Mouse (Mus musculus): Measurements from ENCODE around the gene Clec4f. TPM values are rescaled to one million over a fixed set of nuclear protein-coding genes. Genes with fewer than 3 reads are reported as not detected.

Clec4f gene
- polyA plus RNA-seq, 1 experiment from 2014 or later, result 20.6 TPM

GRCm38 (mm10) chr6:83696684-83697083 is 40.7 kb upstream of the Clec4f start:
- Histone ChIP-seq H3K27me3 (ENCODE audit: control insufficient read depth, insufficient read depth, low read depth, low read length) (peaks cover 90% of the 10 kb centered on the region), H3K4me3 (ENCODE audit: low read depth, low read length) (no peak overlapping the region), H3K27ac (ENCODE audit: low read length) (no peak overlapping the region), H3K36me3 (ENCODE audit: control insufficient read depth, insufficient read depth) (no peaks in the 10 kb centered on the region), H3K9ac (ENCODE audit: low read depth, low read length) (no peak overlapping the region), H3K4me1 (ENCODE audit: control insufficient read depth, low read depth, low read length) (no peaks in the 10 kb centered on the region), H3K4me2 (ENCODE audit: low read depth, low read length) (no peak overlapping the region), H3K9me3 (replicated peaks; ENCODE audit: control insufficient read depth, low read length) (no peaks in the 10 kb centered on the region)
- 0% methylated on average over 7 of the region's 7 CpGs for WGBS (ENCODE audit: insufficient replicate concordance)
- ATAC-seq (ENCODE audit: low read depth), result no peak

DNA sequence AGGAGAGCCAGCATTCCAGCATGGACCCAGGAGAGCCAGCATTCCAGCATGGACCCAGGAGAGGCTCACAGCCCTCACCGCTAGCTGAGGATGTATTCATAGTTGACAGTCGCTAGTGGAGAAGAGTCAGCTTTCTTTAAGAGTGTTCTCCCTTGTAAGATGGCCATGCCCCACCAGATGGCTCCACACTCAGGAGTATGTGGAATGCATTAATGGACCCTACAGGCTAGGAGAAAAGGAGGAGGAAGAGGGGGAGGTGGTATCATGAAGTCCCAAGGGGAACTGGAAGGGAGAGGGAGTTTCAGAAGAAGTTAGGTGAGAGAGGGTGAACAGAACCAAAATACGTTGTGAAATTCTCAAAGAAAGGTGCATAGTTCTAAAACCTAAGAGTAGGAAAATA is 39.7 kb upstream of the Clec4f start:
- no peaks in the 10 kb centered on the region for H3K9me3 ChIP-seq (replicated peaks; ENCODE audit: control insufficient read depth, low read length)
- ATAC-seq (ENCODE audit: low read depth), result no peak
- H3K36me3 ChIP-seq (ENCODE audit: control insufficient read depth, insufficient read depth), result no peaks in the 10 kb centered on the region
- no peak overlapping the region for H3K4me3 ChIP-seq (ENCODE audit: low read depth, low read length)
- no peak overlapping the region for H3K4me2 ChIP-seq (ENCODE audit: low read depth, low read length)
- H3K9ac ChIP-seq (ENCODE audit: low read depth, low read length), result no peak overlapping the region
- H3K27ac ChIP-seq (ENCODE audit: low read length), result no peak overlapping the region
- 6% methylated on average over 3 of the region's 3 CpGs for WGBS (ENCODE audit: insufficient replicate concordance)
- H3K4me1 ChIP-seq (ENCODE audit: control insufficient read depth, low read depth, low read length), result no peaks in the 10 kb centered on the region
- H3K27me3 ChIP-seq (ENCODE audit: control insufficient read depth, insufficient read depth, low read depth, low read length), result peaks cover 87% of the 10 kb centered on the region

GRCm38 (mm10) chr6:83693835-83694234 is 37.8 kb upstream of the Clec4f start:
- Histone ChIP-seq H3K27me3 (ENCODE audit: control insufficient read depth, insufficient read depth, low read depth, low read length) (peaks cover 72% of the 10 kb centered on the region), H3K4me1 (ENCODE audit: control insufficient read depth, low read depth, low read length) (no peaks in the 10 kb centered on the region), H3K4me3 (ENCODE audit: low read depth, low read length) (no peak overlapping the region), H3K27ac (ENCODE audit: low read length) (no peak overlapping the region), H3K4me2 (ENCODE audit: low read depth, low read length) (no peak overlapping the region), H3K9ac (ENCODE audit: low read depth, low read length) (no peak overlapping the region), H3K9me3 (replicated peaks; ENCODE audit: control insufficient read depth, low read length) (no peaks in the 10 kb centered on the region), H3K36me3 (ENCODE audit: control insufficient read depth, insufficient read depth) (no peaks in the 10 kb centered on the region)
- no peak for ATAC-seq (ENCODE audit: low read depth)
- 0% methylated on average over 9 of the region's 9 CpGs for WGBS (ENCODE audit: insufficient replicate concordance)

- no peaks in the 10 kb centered on the region for H3K9me3 ChIP-seq (replicated peaks; ENCODE audit: control insufficient read depth, low read length)
- H3K4me1 ChIP-seq (ENCODE audit: control insufficient read depth, low read depth, low read length), result no peaks in the 10 kb centered on the region
- H3K4me2 ChIP-seq (ENCODE audit: low read depth, low read length), result no peak overlapping the region
- peaks cover 63% of the 10 kb centered on the region for H3K27me3 ChIP-seq (ENCODE audit: control insufficient read depth, insufficient read depth, low read depth, low read length)
- no peak overlapping the region for H3K27ac ChIP-seq (ENCODE audit: low read length)
- no peak overlapping the region for H3K4me3 ChIP-seq (ENCODE audit: low read depth, low read length)
- ATAC-seq (ENCODE audit: low read depth), result no peak
- WGBS (ENCODE audit: insufficient replicate concordance), result 2% methylated on average over 12 of the region's 12 CpGs
- no peak overlapping the region for H3K9ac ChIP-seq (ENCODE audit: low read depth, low read length)
- H3K36me3 ChIP-seq (ENCODE audit: control insufficient read depth, insufficient read depth), result no peaks in the 10 kb centered on the region
These were observed 37.0 kb upstream of the Clec4f start for GRCm38 (mm10) chr6:83692962-83693361.

DNA sequence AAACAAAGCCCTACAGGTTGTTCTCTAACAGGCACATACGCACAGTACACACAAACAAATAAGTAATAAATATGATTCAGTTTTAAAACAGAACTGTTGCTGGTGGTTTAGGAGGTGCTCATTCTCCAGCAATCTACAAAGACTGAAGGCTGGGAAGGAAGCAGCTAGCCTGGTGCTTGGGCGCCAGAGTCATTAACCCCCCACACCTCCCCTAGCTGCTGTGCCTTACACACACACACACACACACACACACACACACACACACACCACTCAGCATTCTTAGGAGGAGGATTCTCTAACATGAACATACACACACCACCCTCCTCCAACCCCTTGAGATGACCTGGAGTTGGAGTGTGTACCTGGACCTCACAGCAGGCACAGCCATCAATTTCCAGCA is 34.9 kb upstream of the Clec4f start:
- peaks cover 44% of the 10 kb centered on the region for H3K27me3 ChIP-seq (ENCODE audit: control insufficient read depth, insufficient read depth, low read depth, low read length)
- no peak overlapping the region for H3K9ac ChIP-seq (ENCODE audit: low read depth, low read length)
- 35% methylated on average over 2 of the region's 2 CpGs for WGBS (ENCODE audit: insufficient replicate concordance)
- H3K4me1 ChIP-seq (ENCODE audit: control insufficient read depth, low read depth, low read length), result no peaks in the 10 kb centered on the region
- ATAC-seq (ENCODE audit: low read depth), result no peak
- no peak overlapping the region for H3K4me3 ChIP-seq (ENCODE audit: low read depth, low read length)
- H3K9me3 ChIP-seq (replicated peaks; ENCODE audit: control insufficient read depth, low read length), result no peaks in the 10 kb centered on the region
- H3K36me3 ChIP-seq (ENCODE audit: control insufficient read depth, insufficient read depth), result no peaks in the 10 kb centered on the region
- no peak overlapping the region for H3K27ac ChIP-seq (ENCODE audit: low read length)
- no peak overlapping the region for H3K4me2 ChIP-seq (ENCODE audit: low read depth, low read length)

GRCm38 (mm10) chr6:83690277-83690676 is 34.3 kb upstream of the Clec4f start:
- Histone ChIP-seq H3K4me1 (ENCODE audit: control insufficient read depth, low read depth, low read length) (no peaks in the 10 kb centered on the region), H3K27me3 (ENCODE audit: control insufficient read depth, insufficient read depth, low read depth, low read length) (peaks cover 39% of the 10 kb centered on the region), H3K27ac (ENCODE audit: low read length) (no peak overlapping the region), H3K36me3 (ENCODE audit: control insufficient read depth, insufficient read depth) (no peaks in the 10 kb centered on the region), H3K9me3 (replicated peaks; ENCODE audit: control insufficient read depth, low read length) (no peaks in the 10 kb centered on the region), H3K4me3 (ENCODE audit: low read depth, low read length) (no peak overlapping the region), H3K9ac (ENCODE audit: low read depth, low read length) (no peak overlapping the region), H3K4me2 (ENCODE audit: low read depth, low read length) (no peak overlapping the region)
- no peak for ATAC-seq (ENCODE audit: low read depth)
- WGBS (ENCODE audit: insufficient replicate concordance), result 18% methylated on average over 4 of the region's 5 CpGs

- no peak overlapping the region for H3K4me3 ChIP-seq (ENCODE audit: low read depth, low read length)
- no peaks in the 10 kb centered on the region for H3K4me1 ChIP-seq (ENCODE audit: control insufficient read depth, low read depth, low read length)
- ATAC-seq (ENCODE audit: low read depth), result no peak
- no peaks in the 10 kb centered on the region for H3K36me3 ChIP-seq (ENCODE audit: control insufficient read depth, insufficient read depth)
- WGBS (ENCODE audit: insufficient replicate concordance), result 30% methylated on average over 4 of the region's 4 CpGs
- H3K27ac ChIP-seq (ENCODE audit: low read length), result no peak overlapping the region
- no peak overlapping the region for H3K4me2 ChIP-seq (ENCODE audit: low read depth, low read length)
- H3K9me3 ChIP-seq (replicated peaks; ENCODE audit: control insufficient read depth, low read length), result no peaks in the 10 kb centered on the region
- no peak overlapping the region for H3K9ac ChIP-seq (ENCODE audit: low read depth, low read length)
- peaks cover 30% of the 10 kb centered on the region for H3K27me3 ChIP-seq (ENCODE audit: control insufficient read depth, insufficient read depth, low read depth, low read length)
These were observed 33.4 kb upstream of the Clec4f start for GRCm38 (mm10) chr6:83689374-83689773.

DNA sequence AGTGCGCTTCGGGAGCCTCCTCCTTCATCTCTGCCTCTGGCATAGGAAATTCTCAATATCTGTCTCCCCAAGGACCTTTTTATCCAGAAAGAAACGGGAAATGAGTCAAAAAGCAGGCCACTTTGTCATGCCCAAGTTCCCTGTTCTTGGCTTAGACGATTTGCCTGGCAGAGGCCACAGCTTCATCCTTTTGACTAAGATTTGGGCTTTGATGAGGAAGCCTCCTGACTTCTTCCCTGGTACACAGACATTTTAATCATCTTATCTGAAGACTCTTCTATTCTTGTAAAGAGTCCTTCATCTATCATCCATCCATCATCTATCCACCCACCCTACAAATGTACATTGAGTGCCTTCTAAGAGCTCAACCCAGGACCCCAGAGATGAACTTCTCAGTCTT is 21.8 kb upstream of the Clec4f start, which contains the start of gene Cd207:
TSS of gene Cd207 (minus strand) at position 101 of the 400 bp plus-strand sequence.
- no peaks in the 10 kb centered on the region for H3K4me1 ChIP-seq (ENCODE audit: control insufficient read depth, low read depth, low read length)
- no peak for ATAC-seq (ENCODE audit: low read depth)
- no peaks in the 10 kb centered on the region for H3K36me3 ChIP-seq (ENCODE audit: control insufficient read depth, insufficient read depth)
- H3K9ac ChIP-seq (ENCODE audit: low read depth, low read length), result no peak within 1 kb of the TSS
- no peak within 1 kb of the TSS for H3K4me3 ChIP-seq (ENCODE audit: low read depth, low read length)
- no peak within 1 kb of the TSS for H3K4me2 ChIP-seq (ENCODE audit: low read depth, low read length)
- H3K9me3 ChIP-seq (replicated peaks; ENCODE audit: control insufficient read depth, low read length), result no peaks in the 10 kb centered on the region
- H3K27me3 ChIP-seq (ENCODE audit: control insufficient read depth, insufficient read depth, low read depth, low read length), result peaks cover 2% of the 10 kb centered on the region
- no peak within 1 kb of the TSS for H3K27ac ChIP-seq (ENCODE audit: low read length)
- 47% methylated on average over 4 of the region's 4 CpGs for WGBS (ENCODE audit: insufficient replicate concordance)

DNA sequence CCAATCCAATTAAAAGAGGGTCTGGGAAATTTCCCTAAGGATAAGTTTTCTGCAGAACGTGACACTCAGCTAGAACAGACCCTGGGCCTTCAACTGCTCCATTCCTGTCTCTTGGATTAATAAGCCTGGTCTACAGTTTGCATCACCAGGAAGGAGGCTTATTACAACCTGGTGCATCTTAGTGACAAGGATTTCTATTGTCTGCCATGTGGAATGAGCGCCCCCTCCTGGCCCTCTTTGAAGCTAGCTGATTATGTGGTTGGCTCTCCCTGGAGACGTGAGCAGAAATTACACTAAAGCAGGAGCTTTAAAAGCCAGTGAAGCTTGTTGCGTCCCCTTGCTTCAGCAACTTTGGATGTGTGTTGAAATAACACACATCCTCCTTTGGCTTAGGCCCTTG is 17.4 kb upstream of the Clec4f start:
- Histone ChIP-seq H3K36me3 (ENCODE audit: control insufficient read depth, insufficient read depth) (no peaks in the 10 kb centered on the region), H3K4me2 (ENCODE audit: low read depth, low read length) (no peak overlapping the region), H3K4me3 (ENCODE audit: low read depth, low read length) (no peak overlapping the region), H3K27me3 (ENCODE audit: control insufficient read depth, insufficient read depth, low read depth, low read length) (no peaks in the 10 kb centered on the region; the same call in 1 of the 2 replicates), H3K9me3 (replicated peaks; ENCODE audit: control insufficient read depth, low read length) (no peaks in the 10 kb centered on the region), H3K9ac (ENCODE audit: low read depth, low read length) (no peak overlapping the region), H3K4me1 (ENCODE audit: control insufficient read depth, low read depth, low read length) (no peaks in the 10 kb centered on the region), H3K27ac (ENCODE audit: low read length) (no peak overlapping the region)
- WGBS (ENCODE audit: insufficient replicate concordance), result 8% methylated on average over 4 of the region's 4 CpGs
- ATAC-seq (ENCODE audit: low read depth), result no peak

All from liver, embryonic 16.5 days (tissue).